Mouse (Mus musculus) embryonic fibroblast, embryonic 13.5 days (primary cell): ENCODE results near the gene Rab31.

Source experiments
- CTCF ChIP-seq: IDR thresholded peaks from 2 replicates; pipeline ENCODE4 v1.5.1; 2011; ENCODE audit warnings: mild to moderate bottlenecking, control low read depth, low read length, moderate library complexity, borderline replicate concordance; ENCODE audit not compliant: insufficient read depth
- POLR2A ChIP-seq: IDR thresholded peaks from 2 replicates; pipeline ENCODE4 v1.6.1; 2011; ENCODE audit warnings: low read depth, mild to moderate bottlenecking, control low read depth, low read length, moderate library complexity

GRCm38 (mm10) chr17:65710576-65710975 is 62.0 kb downstream of the Rab31 start:
- no peak for TF ChIP-seq POLR2A
- no peak for TF ChIP-seq CTCF
